Mouse (Mus musculus) kidney, adult 2 months (tissue): ENCODE data around the gene Vamp5. TPM values are rescaled to one million over a fixed set of nuclear protein-coding genes. Genes with fewer than 3 reads are reported as not detected.

Experiments used
- DNase-seq: peaks from one replicate; pipeline ENCODE4 v3.0.0; 2021
- H3K27ac ChIP-seq: fragments of 200-500 bp; 2 replicates; pipeline ENCODE4 v1.5.1; 2012; ENCODE audit warnings: low read depth, low read length, control low read depth, inconsistent platforms; ENCODE audit not compliant: insufficient read depth
- H3K27me3 ChIP-seq: fragments of 200-500 bp; replicated peaks from 2 replicates; pipeline ENCODE4 v1.6.1; 2012; ENCODE audit warnings: mild to moderate bottlenecking, moderate library complexity, low read length, inconsistent platforms; ENCODE audit not compliant: control insufficient read depth, insufficient read depth
- H3K36me3 ChIP-seq: fragments of 200-500 bp; 2 replicates; pipeline ENCODE4 v1.6.1; 2012; ENCODE audit warnings: mild to moderate bottlenecking, moderate library complexity, low read length, inconsistent platforms; ENCODE audit not compliant: control insufficient read depth, insufficient read depth
- H3K4me1 ChIP-seq: fragments of 200-500 bp; 2 replicates; pipeline ENCODE4 v1.6.1; 2011; ENCODE audit warnings: low read length; ENCODE audit not compliant: control insufficient read depth, insufficient read depth
- H3K4me3 ChIP-seq: fragments of 200-500 bp; 2 replicates; pipeline ENCODE4 v1.5.1; 2011; ENCODE audit warnings: mild to moderate bottlenecking, low read depth, low read length, control low read depth; ENCODE audit not compliant: insufficient read depth
- CTCF ChIP-seq: fragments of 200-500 bp; conservative IDR thresholded peaks from 2 replicates; pipeline ENCODE4 v1.5.1; 2011; ENCODE audit warnings: low read depth, mild to moderate bottlenecking, control low read depth, low read length, moderate library complexity, mixed read lengths; ENCODE audit not compliant: insufficient read depth, insufficient read length
- POLR2A ChIP-seq: fragments of 200-500 bp; IDR thresholded peaks from one replicate; pipeline ENCODE4 v1.6.1; 2011; ENCODE audit warnings: low read depth, low read length, control low read depth
- WGBS: fragments of 180-500 bp; shearing (Covaris S2); methylation state at CpG from one replicate; pipeline ENCODE4 v1.1.7; 2018; 5-methylcytosine and 5-hydroxymethylcytosine counted together
- polyA plus RNA-seq: library from polyadenylated mRNA; depleted of rRNA; stranded (reverse); fragments of >200 nt; gene quantifications from 2 replicates; pipeline ENCODE4 v1.2.3, GENCODE M21; 2012

Vamp5 gene
- polyA plus RNA-seq, 1 experiment, result 60.1 TPM

- peak overlapping the region; percentile 39; the same call in 1 of the 2 replicates for H3K27ac ChIP-seq
- H3K4me1 ChIP-seq, result peaks cover 53% of the 10 kb centered on the region
- H3K27me3 ChIP-seq, result no peaks in the 10 kb centered on the region
- DNase-seq, result peak; percentile 58
- WGBS, result 45% methylated on average over 5 of the region's 5 CpGs
- H3K4me3 ChIP-seq, result no peak overlapping the region
- TF ChIP-seq POLR2A, result no peak
- no peak for TF ChIP-seq CTCF
- H3K36me3 ChIP-seq, result no peaks in the 10 kb centered on the region; the same call in 1 of the 2 replicates
These were observed 27.4 kb downstream of the Vamp5 start for GRCm38 (mm10) chr6:72352636-72353405.

GRCm38 (mm10) chr6:72350214-72350613 lies 30.1 kb downstream of the Vamp5 start:
- H3K4me1 ChIP-seq, result peaks cover 45% of the 10 kb centered on the region
- 64% methylated on average over 2 of the region's 2 CpGs for WGBS
- peak; percentile 65 for DNase-seq
- no peaks in the 10 kb centered on the region; the same call in 1 of the 2 replicates for H3K36me3 ChIP-seq
- no peaks in the 10 kb centered on the region for H3K27me3 ChIP-seq
- no peak overlapping the region for H3K4me3 ChIP-seq
- peak overlapping the region; percentile 77 for H3K27ac ChIP-seq
- TF ChIP-seq POLR2A (no peak), CTCF (no peak)

GRCm38 (mm10) chr6:72348411-72348810 lies 31.9 kb downstream of the Vamp5 start:
- WGBS, result 67% methylated on average over 10 of the region's 10 CpGs
- TF ChIP-seq POLR2A (no peak), CTCF (no peak)
- H3K4me3 ChIP-seq, result no peak overlapping the region
- H3K27me3 ChIP-seq, result no peaks in the 10 kb centered on the region
- peak; percentile 62 for DNase-seq
- H3K27ac ChIP-seq, result peak overlapping the region; percentile 77
- H3K36me3 ChIP-seq, result no peaks in the 10 kb centered on the region; the same call in 1 of the 2 replicates
- H3K4me1 ChIP-seq, result peaks cover 37% of the 10 kb centered on the region

- WGBS, result under 1% methylated on average over 69 of the region's 72 CpGs
- Histone ChIP-seq H3K4me1 (peaks cover 34% of the 10 kb centered on the region), H3K36me3 (no peaks in the 10 kb centered on the region; the same call in 1 of the 2 replicates), H3K27ac (peak within 1 kb of the TSS; percentile 77), H3K4me3 (peak within 1 kb of the TSS; percentile 96), H3K27me3 (no peaks in the 10 kb centered on the region)
- DNase-seq, result peak; percentile 92
- no peak for TF ChIP-seq CTCF
- TF ChIP-seq POLR2A, result peak; percentile 38
These were observed 32.9 kb downstream of the Vamp5 start, which contains the start of gene 0610030E20Rik for GRCm38 (mm10) chr6:72347166-72347941. 0610030E20Rik (plus strand) TSS chr6:72347317.

- peak; percentile 3 for DNase-seq
- TF ChIP-seq CTCF (no peak), POLR2A (no peak)
- no peak overlapping the region for H3K4me3 ChIP-seq
- no peaks in the 10 kb centered on the region for H3K27me3 ChIP-seq
- 80% methylated on average over 4 of the region's 4 CpGs for WGBS
- no peak overlapping the region for H3K27ac ChIP-seq
- peaks cover 32% of the 10 kb centered on the region for H3K4me1 ChIP-seq
- no peaks in the 10 kb centered on the region; the same call in 1 of the 2 replicates for H3K36me3 ChIP-seq
These were observed 34.0 kb downstream of the Vamp5 start for GRCm38 (mm10) chr6:72346261-72346660.

- WGBS, result 42% methylated on average over 6 of the region's 6 CpGs
- peaks cover 31% of the 10 kb centered on the region for H3K4me1 ChIP-seq
- H3K36me3 ChIP-seq, result no peaks in the 10 kb centered on the region; the same call in 1 of the 2 replicates
- TF ChIP-seq CTCF, result no peak
- TF ChIP-seq POLR2A, result no peak
- DNase-seq, result no peak
- no peak overlapping the region for H3K4me3 ChIP-seq
- no peaks in the 10 kb centered on the region for H3K27me3 ChIP-seq
- no peak overlapping the region for H3K27ac ChIP-seq
These were observed 34.6 kb downstream of the Vamp5 start for GRCm38 (mm10) chr6:72345633-72346032.
